Comparison of ENCODE assay signal across 7 mouse cellular contexts in genomic region chr11:100858935-100859578, GRCm38 (mm10). TPM values are rescaled to one million over a fixed set of nuclear protein-coding genes. Genes with fewer than 3 reads are reported as not detected.
A peak's percentile ranks its signal among the peaks of the same experiment; 100 is the strongest.
DNase-seq lines count a peak whose midpoint lies in the region; ATAC-seq and TF ChIP-seq lines count a peak whose summit lies in the region.

Gene Stat5a, plus strand, starts transcription at chr11:100859351.

- H3K79me2 ChIP-seq in macrophage (ENCODE audit: inconsistent target) = peaks cover 8% of the 10 kb centered on the region; the same call in 1 of the 2 replicates

- peaks cover 87% of the 10 kb centered on the region for H3K4me1 ChIP-seq in G1E (ENCODE audit: insufficient read depth, low read depth, low read length)
- H3K4me1 ChIP-seq in hindbrain, embryonic 12.5 days = peaks cover 11% of the 10 kb centered on the region

- no peak for DNase-seq in G1E (ENCODE audit: low spot score)
- DNase-seq in adrenal gland, postnatal 25 days = peak; percentile 88
- DNase-seq in gastrocnemius, adult 18-20 months (ENCODE audit: low spot score) = peak; percentile 82
- DNase-seq in layer of hippocampus, postnatal 36 days = peak; percentile 40 to 64
- peak; percentile 51 for DNase-seq in right cerebral cortex, postnatal 4 days

- H3K36me3 ChIP-seq in G1E (replicated peaks) (peaks cover 31% of the 10 kb centered on the region), macrophage (ENCODE audit: inconsistent target) (peaks cover 15% of the 10 kb centered on the region)
- H3K36me3 ChIP-seq in hindbrain, embryonic 12.5 days = no peaks in the 10 kb centered on the region

- no peaks in the 10 kb centered on the region for H3K9me3 ChIP-seq in G1E (replicated peaks)
- H3K9me3 ChIP-seq in hindbrain, embryonic 12.5 days (replicated peaks) = no peaks in the 10 kb centered on the region

- H3K4me3 ChIP-seq in G1E (ENCODE audit: low read depth, low read length) = peak within 1 kb of the TSS; percentile 95
- peak within 1 kb of the TSS; percentile 47 for H3K4me3 ChIP-seq in hindbrain, embryonic 12.5 days
- peak within 1 kb of the TSS; percentile 30 for H3K4me3 ChIP-seq in macrophage (ENCODE audit: inconsistent target)

- ATAC-seq in G1E (ENCODE audit: extremely low read depth, insufficient number of reproducible peaks, low FRiP score, poor library complexity, severe bottlenecking) = no peak
- no peak for ATAC-seq in hindbrain, embryonic 12.5 days (ENCODE audit: low FRiP score)

- peak within 1 kb of the TSS; percentile 68 for H3K4me2 ChIP-seq in hindbrain, embryonic 12.5 days (replicated peaks)

- peak within 1 kb of the TSS; percentile 60 for H3K9ac ChIP-seq in hindbrain, embryonic 12.5 days

- no peak for TF ChIP-seq CTCF in G1E (IDR thresholded peaks at IDR 0.05; ENCODE audit: low read depth, low read length)

- peaks cover 22% of the 10 kb centered on the region for H3K27me3 ChIP-seq in G1E (ENCODE audit: insufficient read depth, low read length)
- H3K27me3 ChIP-seq in hindbrain, embryonic 12.5 days = peaks cover 88% of the 10 kb centered on the region

- H3K27ac ChIP-seq in hindbrain, embryonic 12.5 days = no peak within 1 kb of the TSS
- H3K27ac ChIP-seq in macrophage = peak within 1 kb of the TSS; percentile 24; the same call in 1 of the 2 replicates

- WGBS in hindbrain, embryonic 12.5 days = 63% methylated on average over 9 of the region's 9 CpGs
- 39% methylated on average over 9 of the region's 9 CpGs for WGBS in macrophage (ENCODE audit: missing documents)

RNA-seq across cellular contexts. Expression of gene Stat5a, which starts in this region (rescaled TPM):
- total RNA-seq in G1E (2014; fragmentation: Nextera tagmentation) (161 and 162 TPM in 2 replicates), G1E (2017) (106 and 112 TPM in 2 replicates)
- polyA plus RNA-seq in G1E (2012) (157 and 161 TPM in 2 replicates), macrophage (2018) (10.0 to 16.3 TPM (median 11.7 TPM) in 3 replicates)
- 43.8 and 54.5 TPM in 2 replicates for total RNA-seq in adrenal gland, postnatal 25 days (2021)
- total RNA-seq in gastrocnemius, adult 18-20 months (2021) = 10 to 100 TPM; 11.3 to 13.3 TPM
- 1.4 and 2.8 TPM in 2 replicates for polyA plus RNA-seq in hindbrain, embryonic 12.5 days (2016; fragmentation: Nextera tagmentation; extraction: Ambion mirVana)
- 1 to 10 TPM; 1.1 to 1.5 TPM for total RNA-seq in layer of hippocampus, postnatal 36 days (2021)
- total RNA-seq in macrophage (2018; cell fraction: chromatin; rRNA removed) = 1,000 to 10,000 TPM in 2 of 26 experiments, 100 to 1,000 TPM in 7, 10 to 100 TPM in 17; 28.9 to 1,361 (median 47.6) TPM
- 100 to 1,000 TPM in 1 of 26 experiments, 10 to 100 TPM in 25; 12.5 to 173 (median 17.3) TPM for total RNA-seq in macrophage (2018; cell fraction: cytosol; rRNA removed)
- total RNA-seq in macrophage (2018; cell fraction: nucleus; rRNA removed) = 1,000 to 10,000 TPM in 1 of 26 experiments, 100 to 1,000 TPM in 6, 10 to 100 TPM in 19; 14.8 to 1,212 (median 34.7) TPM

Comparison
In these comparisons a context has a peak if more than half of its experiments do, and no peak if none do; other contexts are left out.
1. RNA of gene Stat5a (total RNA-seq): 106 to 162 TPM in G1E, 43.8 to 54.5 TPM in adrenal gland, postnatal 25 days and 11.3 to 13.3 TPM in gastrocnemius, adult 18-20 months; 1.1 to 1.5 TPM in layer of hippocampus, postnatal 36 days; every median in the first group is over 4 times any median in the second.
2. H3K4me3 ChIP-seq: peak in every context shown above with its lines; median percentile 95 in G1E; 47 in hindbrain, embryonic 12.5 days; 30 in macrophage.